Mouse (Mus musculus) hindbrain, embryonic 15.5 days (tissue): ENCODE measurements at regions not wholly inside any gene's neighbourhood (a gene's known extent, or its start where the extent isn't known, plus 50 kb on each side); places are given as distances from the start of the nearest gene placed in this dataset.

ENCODE experiments used
- ATAC-seq: fragments of 200-750 bp; cut with Nextera tagmentation; 2 replicates; pipeline ENCODE4 v1.8.0; 2017; ENCODE audit warnings: low read depth, moderate number of reproducible peaks, moderate TSS enrichment; ENCODE audit not compliant: low FRiP score
- H3K27ac ChIP-seq: fragments of 300-500 bp; sonication (generic); replicated peaks from 2 replicates; pipeline ENCODE4 v1.5.1; 2015; ENCODE audit warnings: mild to moderate bottlenecking, inconsistent platforms
- H3K27me3 ChIP-seq: fragments of 300-500 bp; sonication (generic); 2 replicates; pipeline ENCODE4 v1.6.1; 2015; ENCODE audit warnings: control low read depth, inconsistent platforms
- H3K36me3 ChIP-seq: fragments of 300-500 bp; sonication (generic); 2 replicates; pipeline ENCODE4 v1.6.1; 2015; ENCODE audit warnings: control low read depth, inconsistent platforms
- H3K4me1 ChIP-seq: fragments of 300-500 bp; sonication (generic); replicated peaks from 2 replicates; pipeline ENCODE4 v1.6.1; 2015; ENCODE audit warnings: control low read depth, inconsistent platforms
- H3K4me2 ChIP-seq: fragments of 300-500 bp; sonication (generic); 2 replicates; pipeline ENCODE4 v1.6.1; 2015; ENCODE audit warnings: moderate library complexity, mild to moderate bottlenecking, inconsistent platforms
- H3K4me3 ChIP-seq: fragments of 300-500 bp; sonication (generic); 2 replicates; pipeline ENCODE4 v1.5.1; 2015; ENCODE audit warnings: mild to moderate bottlenecking, inconsistent platforms
- H3K9ac ChIP-seq: fragments of 300-500 bp; sonication (generic); 2 replicates; pipeline ENCODE4 v1.6.1; 2015; ENCODE audit warnings: inconsistent platforms
- H3K9me3 ChIP-seq: fragments of 300-500 bp; sonication (generic); 2 replicates; pipeline ENCODE4 v1.6.1; 2016; ENCODE audit warnings: control low read depth, inconsistent platforms
- WGBS: fragments of 180-500 bp; shearing (Covaris S2); methylation state at CpG from one replicate; pipeline ENCODE4 v1.1.7; 2015; 5-methylcytosine and 5-hydroxymethylcytosine counted together

- Histone ChIP-seq H3K4me2 (no peak overlapping the region), H3K9me3 (no peaks in the 10 kb centered on the region), H3K4me3 (no peak overlapping the region), H3K9ac (no peak overlapping the region), H3K4me1 (peaks cover 14% of the 10 kb centered on the region; the same call in 1 of the 2 replicates), H3K27me3 (no peaks in the 10 kb centered on the region), H3K36me3 (no peaks in the 10 kb centered on the region), H3K27ac (no peak overlapping the region)
- WGBS, result 92% methylated on average over 5 of the region's 5 CpGs
- ATAC-seq, result no peak
Measured at GRCm38 (mm10) chr4:84063755-84064154, 538.4 kb downstream of the Ccdc171 start.

- H3K36me3 ChIP-seq, result no peaks in the 10 kb centered on the region
- no peak overlapping the region for H3K4me3 ChIP-seq
- H3K4me1 ChIP-seq, result peaks cover 14% of the 10 kb centered on the region; the same call in 1 of the 2 replicates
- no peak overlapping the region for H3K4me2 ChIP-seq
- no peak overlapping the region for H3K9ac ChIP-seq
- WGBS, result 20% methylated on average over 15 of the region's 15 CpGs
- ATAC-seq, result peak; percentile 68; the same call in 1 of the 2 replicates
- H3K27me3 ChIP-seq, result no peaks in the 10 kb centered on the region
- H3K27ac ChIP-seq, result no peak overlapping the region
- H3K9me3 ChIP-seq, result no peaks in the 10 kb centered on the region
Measured at GRCm38 (mm10) chr4:84064614-84065456, 539.5 kb downstream of the Ccdc171 start.

- H3K4me3 ChIP-seq, result no peak overlapping the region
- no peak overlapping the region for H3K4me2 ChIP-seq
- no peaks in the 10 kb centered on the region for H3K36me3 ChIP-seq
- 61% methylated on average over 12 of the region's 12 CpGs for WGBS
- no peak for ATAC-seq
- H3K9ac ChIP-seq, result no peak overlapping the region
- no peaks in the 10 kb centered on the region for H3K9me3 ChIP-seq
- peaks cover 18% of the 10 kb centered on the region for H3K4me1 ChIP-seq
- no peak overlapping the region for H3K27ac ChIP-seq
- no peaks in the 10 kb centered on the region for H3K27me3 ChIP-seq
Measured at GRCm38 (mm10) chr4:84065457-84066124, 540.2 kb downstream of the Ccdc171 start.

- Histone ChIP-seq H3K27ac (no peak overlapping the region), H3K9me3 (no peaks in the 10 kb centered on the region), H3K9ac (no peak overlapping the region), H3K36me3 (no peaks in the 10 kb centered on the region), H3K4me3 (no peak overlapping the region), H3K27me3 (no peaks in the 10 kb centered on the region), H3K4me1 (peaks cover 18% of the 10 kb centered on the region), H3K4me2 (no peak overlapping the region)
- WGBS, result 78% methylated on average over 14 of the region's 14 CpGs
- ATAC-seq, result no peak
Measured at GRCm38 (mm10) chr4:84067931-84068575, 542.7 kb downstream of the Ccdc171 start.

GRCm38 (mm10) chr4:84068947-84069663 is 543.8 kb downstream of the Ccdc171 start:
- Histone ChIP-seq H3K9me3 (no peaks in the 10 kb centered on the region), H3K27me3 (no peaks in the 10 kb centered on the region), H3K4me3 (no peak overlapping the region), H3K9ac (no peak overlapping the region), H3K4me1 (peaks cover 18% of the 10 kb centered on the region), H3K27ac (no peak overlapping the region), H3K4me2 (no peak overlapping the region), H3K36me3 (no peaks in the 10 kb centered on the region)
- 42% methylated on average over 11 of the region's 11 CpGs for WGBS
- no peak for ATAC-seq

GRCm38 (mm10) chr4:84069681-84070080 is 544.3 kb downstream of the Ccdc171 start:
- Histone ChIP-seq H3K9me3 (no peaks in the 10 kb centered on the region), H3K4me1 (peaks cover 13% of the 10 kb centered on the region), H3K27ac (no peak overlapping the region), H3K4me2 (no peak overlapping the region), H3K4me3 (no peak overlapping the region), H3K27me3 (no peaks in the 10 kb centered on the region), H3K36me3 (no peaks in the 10 kb centered on the region), H3K9ac (no peak overlapping the region)
- WGBS, result 71% methylated on average over 13 of the region's 13 CpGs
- ATAC-seq, result no peak; the same call in 1 of the 2 replicates

- Histone ChIP-seq H3K27ac (no peak overlapping the region), H3K4me1 (peaks cover 9% of the 10 kb centered on the region; the same call in 1 of the 2 replicates), H3K36me3 (no peaks in the 10 kb centered on the region), H3K27me3 (no peaks in the 10 kb centered on the region), H3K4me2 (no peak overlapping the region), H3K4me3 (no peak overlapping the region), H3K9me3 (no peaks in the 10 kb centered on the region), H3K9ac (no peak overlapping the region)
- 79% methylated on average over 4 of the region's 4 CpGs for WGBS
- no peak for ATAC-seq
Measured at GRCm38 (mm10) chr4:84070089-84070488, 544.7 kb downstream of the Ccdc171 start.

- WGBS, result 91% methylated on average over 5 of the region's 5 CpGs
- Histone ChIP-seq H3K27ac (no peak overlapping the region), H3K9me3 (no peaks in the 10 kb centered on the region), H3K9ac (no peak overlapping the region), H3K36me3 (no peaks in the 10 kb centered on the region), H3K4me2 (no peak overlapping the region), H3K27me3 (no peaks in the 10 kb centered on the region), H3K4me1 (peaks cover 5% of the 10 kb centered on the region; the same call in 1 of the 2 replicates), H3K4me3 (no peak overlapping the region)
- no peak for ATAC-seq
Measured at GRCm38 (mm10) chr4:84072096-84072495, 546.8 kb downstream of the Ccdc171 start.

GRCm38 (mm10) chr4:84076526-84076925 is 551.2 kb downstream of the Ccdc171 start:
- Histone ChIP-seq H3K4me1 (no peaks in the 10 kb centered on the region), H3K9me3 (no peaks in the 10 kb centered on the region), H3K9ac (no peak overlapping the region), H3K27me3 (no peaks in the 10 kb centered on the region), H3K27ac (no peak overlapping the region), H3K36me3 (no peaks in the 10 kb centered on the region), H3K4me2 (no peak overlapping the region), H3K4me3 (no peak overlapping the region)
- no peak for ATAC-seq
- 86% methylated on average over 1 of the region's 1 CpGs for WGBS

GRCm38 (mm10) chr4:84079516-84079915 is 554.2 kb downstream of the Ccdc171 start:
- H3K9ac ChIP-seq, result no peak overlapping the region
- no peak overlapping the region for H3K4me2 ChIP-seq
- no peak for ATAC-seq
- H3K27me3 ChIP-seq, result no peaks in the 10 kb centered on the region
- no peak overlapping the region for H3K27ac ChIP-seq
- no peaks in the 10 kb centered on the region for H3K36me3 ChIP-seq
- 83% methylated on average over 2 of the region's 2 CpGs for WGBS
- H3K4me3 ChIP-seq, result no peak overlapping the region
- H3K9me3 ChIP-seq, result no peaks in the 10 kb centered on the region
- H3K4me1 ChIP-seq, result no peaks in the 10 kb centered on the region

GRCm38 (mm10) chr4:84081518-84081917 is 556.2 kb downstream of the Ccdc171 start:
- no peak overlapping the region for H3K27ac ChIP-seq

More at GRCm38 (mm10) chr4:84081518-84081917, 556.2 kb downstream of the Ccdc171 start:
- H3K4me2 ChIP-seq, result no peak overlapping the region
- H3K4me1 ChIP-seq, result no peaks in the 10 kb centered on the region
- no peak overlapping the region for H3K9ac ChIP-seq
- H3K4me3 ChIP-seq, result no peak overlapping the region
- ATAC-seq, result no peak
- no peaks in the 10 kb centered on the region for H3K9me3 ChIP-seq
- no peaks in the 10 kb centered on the region for H3K27me3 ChIP-seq
- 73% methylated on average over 7 of the region's 7 CpGs for WGBS
- H3K36me3 ChIP-seq, result no peaks in the 10 kb centered on the region
